Mouse (Mus musculus): ENCODE results near the gene Pcca.
A peak's percentile ranks its signal among the peaks of the same experiment; 100 is the strongest.

Gene Pcca

GRCm38 (mm10) chr14:122883821-122884584 is 349.9 kb downstream of the Pcca start:
- no peak for DNase-seq (ENCODE audit: extremely low spot score, low spot score)

- no peak for DNase-seq (ENCODE audit: extremely low spot score, low spot score)
These were observed 351.8 kb downstream of the Pcca start for GRCm38 (mm10) chr14:122885893-122886292.

GRCm38 (mm10) chr14:122887278-122887677 is 353.2 kb downstream of the Pcca start:
- no peak for DNase-seq (ENCODE audit: extremely low spot score, low spot score)

- DNase-seq (ENCODE audit: extremely low spot score, low spot score): no peak
These were observed 353.8 kb downstream of the Pcca start for GRCm38 (mm10) chr14:122887702-122888479.

GRCm38 (mm10) chr14:122888480-122888872 is 354.4 kb downstream of the Pcca start:
- no peak for DNase-seq (ENCODE audit: extremely low spot score, low spot score)

GRCm38 (mm10) chr14:122891470-122891968 is 357.4 kb downstream of the Pcca start:
- DNase-seq (ENCODE audit: extremely low spot score, low spot score): no peak

- DNase-seq (ENCODE audit: extremely low spot score, low spot score): no peak
These were observed 362.0 kb downstream of the Pcca start for GRCm38 (mm10) chr14:122896106-122896505.

- no peak for DNase-seq (ENCODE audit: extremely low spot score, low spot score)
These were observed 364.4 kb downstream of the Pcca start for GRCm38 (mm10) chr14:122898550-122898949.

- no peak for DNase-seq (ENCODE audit: extremely low spot score, low spot score)
These were observed 366.6 kb downstream of the Pcca start for GRCm38 (mm10) chr14:122900679-122901078.

- no peak for DNase-seq (ENCODE audit: extremely low spot score, low spot score)
These were observed 367.1 kb downstream of the Pcca start for GRCm38 (mm10) chr14:122901177-122901576.

- no peak for DNase-seq (ENCODE audit: extremely low spot score, low spot score)
These were observed 367.6 kb downstream of the Pcca start for GRCm38 (mm10) chr14:122901715-122902114.

GRCm38 (mm10) chr14:122902136-122902535 is 368.0 kb downstream of the Pcca start:
- DNase-seq (ENCODE audit: extremely low spot score, low spot score): no peak

GRCm38 (mm10) chr14:122902884-122903283 is 368.8 kb downstream of the Pcca start:
- no peak for DNase-seq (ENCODE audit: extremely low spot score, low spot score)

- DNase-seq (ENCODE audit: extremely low spot score, low spot score): no peak
These were observed 369.8 kb downstream of the Pcca start for GRCm38 (mm10) chr14:122903923-122904351.

GRCm38 (mm10) chr14:122905007-122905406 is 370.9 kb downstream of the Pcca start:
- DNase-seq (ENCODE audit: extremely low spot score, low spot score): no peak

- no peak for DNase-seq (ENCODE audit: extremely low spot score, low spot score)
These were observed 374.0 kb downstream of the Pcca start for GRCm38 (mm10) chr14:122908075-122908474.

- DNase-seq (ENCODE audit: extremely low spot score, low spot score): no peak
These were observed 375.4 kb downstream of the Pcca start for GRCm38 (mm10) chr14:122909368-122910091.

- no peak for DNase-seq (ENCODE audit: extremely low spot score, low spot score)
These were observed 377.1 kb downstream of the Pcca start for GRCm38 (mm10) chr14:122911265-122911664.

- no peak for DNase-seq (ENCODE audit: extremely low spot score, low spot score)
These were observed 378.0 kb downstream of the Pcca start for GRCm38 (mm10) chr14:122912137-122912536.

GRCm38 (mm10) chr14:122912812-122913498 is 378.8 kb downstream of the Pcca start:
- DNase-seq (ENCODE audit: extremely low spot score, low spot score): peak; percentile 71

- no peak for DNase-seq (ENCODE audit: extremely low spot score, low spot score)
These were observed 379.5 kb downstream of the Pcca start, which contains the start of gene Ggact for GRCm38 (mm10) chr14:122913657-122914056. Gene Ggact (minus strand): TSS chr14:122913757.
